Mouse (Mus musculus) MEL (cell line): ENCODE data around the gene Fam155a. TPM values are rescaled to one million over a fixed set of nuclear protein-coding genes. Genes with fewer than 3 reads are reported as not detected.

Experiments used
- DNase-seq: peaks from one replicate; pipeline ENCODE4 v3.0.0; 2011; ENCODE audit warnings: low read depth, low spot score
- H3K27ac ChIP-seq: 2 replicates; pipeline ENCODE4 v1.5.1; 2012; ENCODE audit warnings: low read depth, mild to moderate bottlenecking, control low read depth, low read length, moderate library complexity; ENCODE audit not compliant: control insufficient read depth
- H3K27me3 ChIP-seq, 2 experiments: fragments of 150-350 bp in 1 of 2; sonication (generic) in 1 of 2; 2 replicates each; pipeline ENCODE4 v1.6.1; 2012; ENCODE audit warnings: low read length in 2 of 2, mild to moderate bottlenecking in 2 of 2, improper control_type of control experiment in 1 of 2, moderate library complexity in 1 of 2; ENCODE audit not compliant: insufficient read depth in 2 of 2, control insufficient read depth in 1 of 2
- H3K36me3 ChIP-seq, 2 experiments: 2 replicates each; pipeline ENCODE4 v1.6.1; 2012 to 2014; ENCODE audit warnings: low read length in 2 of 2, improper control_type of control experiment in 1 of 2, inconsistent platforms in 1 of 2, mild to moderate bottlenecking in 1 of 2; ENCODE audit not compliant: insufficient read depth in 2 of 2, control insufficient read depth in 1 of 2
- H3K4me1 ChIP-seq, 2 experiments: fragments of 150-350 bp in 1 of 2; sonication (generic) in 1 of 2; 2 replicates each; pipeline ENCODE4 v1.6.1; 2012; ENCODE audit warnings: low read length in 2 of 2, improper control_type of control experiment in 1 of 2, mild to moderate bottlenecking in 1 of 2; ENCODE audit not compliant: insufficient read depth in 2 of 2, control insufficient read depth in 1 of 2
- H3K4me3 ChIP-seq, 2 experiments: fragments of 150-350 bp in 1 of 2; sonication (generic) in 1 of 2; 2 replicates each; pipeline ENCODE4 v1.5.1; 2012; ENCODE audit warnings: low read depth in 2 of 2, low read length in 2 of 2, mild to moderate bottlenecking in 2 of 2, moderate library complexity in 2 of 2, control low read depth in 1 of 2, improper control_type of control experiment in 1 of 2; ENCODE audit not compliant: control insufficient read depth in 1 of 2, insufficient read depth in 1 of 2
- H3K79me2 ChIP-seq: 2 replicates; pipeline ENCODE4 v1.6.1; 2012; ENCODE audit warnings: mild to moderate bottlenecking, low read length, moderate library complexity; ENCODE audit not compliant: control insufficient read depth, poor library complexity, insufficient read depth
- H3K9ac ChIP-seq: 2 replicates; pipeline ENCODE4 v1.6.1; 2012; ENCODE audit warnings: low read depth, mild to moderate bottlenecking, control low read depth, low read length, moderate library complexity; ENCODE audit not compliant: control insufficient read depth, poor library complexity, severe bottlenecking
- H3K9me3 ChIP-seq: fragments of 150-350 bp; sonication (generic); replicated peaks from 2 replicates; pipeline ENCODE4 v1.6.1; 2012; ENCODE audit warnings: mild to moderate bottlenecking, low read length, improper control_type of control experiment, moderate library complexity; ENCODE audit not compliant: insufficient read depth
- BHLHE40 ChIP-seq: IDR thresholded peaks from 2 replicates; pipeline ENCODE4 v1.6.1; 2012; ENCODE audit warnings: low read depth, mild to moderate bottlenecking, inconsistent platforms, low read length, improper control_type of control experiment, borderline replicate concordance
- CTCF ChIP-seq, 3 experiments: IDR thresholded peaks in 2 of 3; conservative IDR thresholded peaks in 1 of 3; 2 replicates each; pipeline ENCODE4 v1.5.1; 2011 to 2012; ENCODE audit warnings: low read length in 3 of 3, low read depth in 2 of 3, mild to moderate bottlenecking in 2 of 3, improper control_type of control experiment in 1 of 3, inconsistent platforms in 1 of 3, mixed read lengths in 1 of 3, moderate library complexity in 1 of 3; ENCODE audit not compliant: control insufficient read depth in 1 of 3, insufficient read depth in 1 of 3, poor library complexity in 1 of 3, severe bottlenecking in 1 of 3
- E2F4 ChIP-seq: IDR thresholded peaks from 2 replicates; pipeline ENCODE4 v1.6.1; 2011; ENCODE audit warnings: low read depth, low read length, improper control_type of control experiment, borderline replicate concordance
- ELF1 ChIP-seq: IDR thresholded peaks from 2 replicates; pipeline ENCODE4 v1.6.1; 2014; ENCODE audit warnings: low read depth, mild to moderate bottlenecking, inconsistent platforms, low read length, improper control_type of control experiment, moderate library complexity
- ETS1 ChIP-seq: IDR thresholded peaks from 2 replicates; pipeline ENCODE4 v1.6.1; 2012; ENCODE audit warnings: low read depth, mild to moderate bottlenecking, inconsistent platforms, low read length, improper control_type of control experiment, moderate library complexity
- GABPA ChIP-seq: IDR thresholded peaks from 2 replicates; pipeline ENCODE4 v1.6.1; 2012; ENCODE audit warnings: low read depth, mild to moderate bottlenecking, inconsistent platforms, low read length, improper control_type of control experiment, moderate library complexity
- GATA1 ChIP-seq: IDR thresholded peaks from 2 replicates; pipeline ENCODE4 v1.6.1; 2011; ENCODE audit warnings: low read depth, low read length, improper control_type of control experiment
- KAT2A ChIP-seq: conservative IDR thresholded peaks from 2 replicates; pipeline ENCODE4 v1.6.1; 2012; ENCODE audit warnings: low read depth, low read length, improper control_type of control experiment, inconsistent platforms
- MAFK ChIP-seq: IDR thresholded peaks from 2 replicates; pipeline ENCODE4 v1.6.1; 2011; ENCODE audit warnings: low read depth, mild to moderate bottlenecking, low read length, improper control_type of control experiment, borderline replicate concordance
- MAX ChIP-seq: IDR thresholded peaks from 2 replicates; pipeline ENCODE4 v1.6.1; 2011; ENCODE audit warnings: low read length, improper control_type of control experiment
- MEF2A ChIP-seq: IDR thresholded peaks from 2 replicates; pipeline ENCODE4 v1.6.1; 2014; ENCODE audit warnings: low read depth, mild to moderate bottlenecking, inconsistent platforms, low read length, improper control_type of control experiment; ENCODE audit not compliant: poor library complexity, insufficient replicate concordance, severe bottlenecking; ENCODE audit errors: extremely low read depth
- MXI1 ChIP-seq: IDR thresholded peaks from 2 replicates; pipeline ENCODE4 v1.6.1; 2011; ENCODE audit warnings: mild to moderate bottlenecking, low read depth, low read length, improper control_type of control experiment
- MYB ChIP-seq: IDR thresholded peaks from 2 replicates; pipeline ENCODE4 v1.6.1; 2011; ENCODE audit warnings: mild to moderate bottlenecking, low read depth, low read length, improper control_type of control experiment
- MYC ChIP-seq: IDR thresholded peaks from 2 replicates; pipeline ENCODE4 v1.6.1; 2011; ENCODE audit warnings: low read depth, mild to moderate bottlenecking, low read length, improper control_type of control experiment, moderate library complexity
- NRF1 ChIP-seq: IDR thresholded peaks from 2 replicates; pipeline ENCODE4 v1.6.1; 2014; ENCODE audit warnings: low read depth, mild to moderate bottlenecking, inconsistent platforms, low read length, improper control_type of control experiment, moderate library complexity; ENCODE audit not compliant: poor library complexity, insufficient read depth, severe bottlenecking
- POLR2AphosphoS2 ChIP-seq: IDR thresholded peaks from 2 replicates; pipeline ENCODE4 v1.6.1; 2011; ENCODE audit warnings: low read length, improper control_type of control experiment
- POLR2AphosphoS5 ChIP-seq: IDR thresholded peaks from 2 replicates; pipeline ENCODE4 v1.6.1; 2012; ENCODE audit warnings: low read depth, borderline replicate concordance, mild to moderate bottlenecking, inconsistent platforms, low read length, moderate library complexity, mixed read lengths
- RAD21 ChIP-seq: IDR thresholded peaks from 2 replicates; pipeline ENCODE4 v1.6.1; 2011; ENCODE audit warnings: mild to moderate bottlenecking, low read depth, low read length, improper control_type of control experiment
- RCOR1 ChIP-seq: IDR thresholded peaks from 2 replicates; pipeline ENCODE4 v1.6.1; 2012; ENCODE audit warnings: low read depth, mild to moderate bottlenecking, inconsistent platforms, low read length, improper control_type of control experiment
- SIN3A ChIP-seq: IDR thresholded peaks from 2 replicates; pipeline ENCODE4 v1.6.1; 2012; ENCODE audit warnings: low read length, improper control_type of control experiment, inconsistent platforms
- SMC3 ChIP-seq: IDR thresholded peaks from 2 replicates; pipeline ENCODE4 v1.6.1; 2011; ENCODE audit warnings: low read depth, low read length, improper control_type of control experiment
- TCF12 ChIP-seq: IDR thresholded peaks from 2 replicates; pipeline ENCODE4 v1.6.1; 2014; ENCODE audit warnings: low read depth, mild to moderate bottlenecking, inconsistent platforms, low read length, improper control_type of control experiment, moderate library complexity
- UBTF ChIP-seq: IDR thresholded peaks from 2 replicates; pipeline ENCODE4 v1.6.1; 2012; ENCODE audit warnings: low read depth, mild to moderate bottlenecking, inconsistent platforms, low read length, improper control_type of control experiment, moderate library complexity, borderline replicate concordance; ENCODE audit not compliant: insufficient read depth
- USF1 ChIP-seq: IDR thresholded peaks from 2 replicates; pipeline ENCODE4 v1.6.1; 2014; ENCODE audit warnings: low read depth, mild to moderate bottlenecking, inconsistent platforms, low read length, improper control_type of control experiment, moderate library complexity
- USF2 ChIP-seq, 2 experiments: IDR thresholded peaks; 2 replicates each; pipeline ENCODE4 v1.6.1; 2011 to 2012; ENCODE audit warnings: improper control_type of control experiment in 2 of 2, low read length in 2 of 2, borderline replicate concordance in 1 of 2, inconsistent platforms in 1 of 2, low read depth in 1 of 2, mild to moderate bottlenecking in 1 of 2; ENCODE audit not compliant: insufficient read depth in 1 of 2
- ZC3H11A ChIP-seq: IDR thresholded peaks from 2 replicates; pipeline ENCODE4 v1.6.1; 2012; ENCODE audit warnings: low read depth, mild to moderate bottlenecking, inconsistent platforms, low read length, improper control_type of control experiment
- ZMIZ1 ChIP-seq: IDR thresholded peaks from 2 replicates; pipeline ENCODE4 v1.6.1; 2012; ENCODE audit warnings: low read depth, mild to moderate bottlenecking, inconsistent platforms, low read length, improper control_type of control experiment, moderate library complexity
- ZNF384 ChIP-seq: IDR thresholded peaks from 2 replicates; pipeline ENCODE4 v1.6.1; 2012; ENCODE audit warnings: low read depth, mild to moderate bottlenecking, inconsistent platforms, low read length, improper control_type of control experiment
- polyA plus RNA-seq, 2 experiments: library from polyadenylated mRNA; stranded (reverse) in 1 of 2; unstranded in 1 of 2; fragments of >175 nt in 1 of 2; fragments of >200 nt in 1 of 2; gene quantifications; 2 replicates each; pipeline versions ENCODE4 v1.2.1 to v1.2.4; 2012; ENCODE audit warnings: low replicate concordance in 2 of 2, low read depth in 1 of 2; ENCODE audit not compliant: insufficient read length in 2 of 2, insufficient read depth in 1 of 2, missing spikeins in 1 of 2
- total RNA-seq: library from RNA; depleted of rRNA; stranded (reverse); fragments of 300-350 nt; gene quantifications from 2 replicates; pipeline ENCODE4 v1.2.3, GENCODE M21; 2012

The Fam155a gene
- total and polyA plus RNA-seq, 3 experiments: not detected

DNA sequence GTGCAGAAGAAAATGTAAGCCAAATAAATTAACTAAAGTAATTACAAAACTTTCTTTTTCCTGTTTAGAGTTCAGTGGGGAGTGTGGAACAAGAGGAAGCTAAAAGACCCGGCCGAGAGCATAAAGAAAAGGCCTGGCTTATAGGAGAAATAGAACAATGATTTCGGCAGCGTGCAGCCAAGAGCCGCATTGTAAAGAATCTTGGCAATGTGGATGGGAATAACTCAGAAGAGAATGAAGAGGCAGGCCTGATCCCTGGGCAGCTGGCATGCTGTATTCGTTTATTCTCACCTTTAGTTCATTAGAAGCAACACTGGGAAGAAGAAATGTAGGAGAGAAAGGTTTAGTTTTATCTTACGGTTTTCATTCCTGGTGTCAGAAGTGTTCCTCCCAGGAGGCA lies 594.0 kb downstream of the Fam155a start:
- no peak overlapping the region for H3K4me3 ChIP-seq
- H3K4me1 ChIP-seq: no peaks in the 10 kb centered on the region
- DNase-seq: no peak
- H3K79me2 ChIP-seq: no peaks in the 10 kb centered on the region
- TF ChIP-seq BHLHE40: no peak
- TF ChIP-seq TCF12: no peak
- TF ChIP-seq GABPA: no peak
- no peak for TF ChIP-seq MXI1
- no peak for TF ChIP-seq MYC
- no peak for TF ChIP-seq MAX
- TF ChIP-seq NRF1: no peak
- no peak for TF ChIP-seq ZC3H11A
- TF ChIP-seq E2F4: no peak
- TF ChIP-seq POLR2AphosphoS2: no peak
- TF ChIP-seq, all 39 proteins: peak for 0
- Histone ChIP-seq H3K27ac (no peak overlapping the region), H3K9ac (no peak overlapping the region), H3K36me3 (no peaks in the 10 kb centered on the region), H3K9me3 (no peaks in the 10 kb centered on the region), H3K27me3 (no peaks in the 10 kb centered on the region)

DNA sequence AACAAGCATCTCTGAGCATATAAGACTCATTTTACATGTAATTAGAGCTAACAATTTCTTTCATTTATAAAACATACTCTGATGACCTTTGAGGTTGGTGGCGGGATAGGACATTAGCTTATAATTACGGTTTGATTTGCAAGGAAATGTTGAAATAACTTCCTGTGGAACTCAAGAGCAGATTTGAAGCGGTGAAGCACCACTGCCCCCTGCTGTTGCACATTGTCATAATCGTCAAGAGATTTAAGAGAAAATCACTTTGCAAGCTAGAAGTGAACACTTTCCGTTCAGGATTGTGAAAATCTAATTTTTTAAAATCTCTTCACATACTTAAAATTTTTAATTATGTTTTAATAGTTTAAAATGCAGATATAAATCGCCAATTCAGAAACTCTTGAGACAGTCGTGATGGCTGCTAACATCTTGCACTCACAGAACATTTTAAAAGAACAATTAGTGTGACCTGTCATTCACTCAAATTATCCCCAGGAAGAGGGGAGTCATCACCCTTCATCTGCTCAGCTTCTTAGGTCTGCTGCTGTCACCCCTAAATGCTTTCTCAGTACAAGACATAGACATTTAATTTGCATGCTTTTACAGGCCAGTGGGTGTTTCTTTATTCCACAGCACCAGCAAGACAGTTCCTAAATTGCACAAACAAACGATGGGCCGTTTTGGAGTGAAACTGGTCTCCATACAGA lies 595.9 kb downstream of the Fam155a start:
- Histone ChIP-seq H3K27me3 (no peaks in the 10 kb centered on the region), H3K27ac (no peak overlapping the region), H3K4me3 (no peak overlapping the region), H3K79me2 (no peaks in the 10 kb centered on the region), H3K36me3 (no peaks in the 10 kb centered on the region), H3K4me1 (no peaks in the 10 kb centered on the region), H3K9me3 (no peaks in the 10 kb centered on the region), H3K9ac (no peak overlapping the region)
- DNase-seq: peak; percentile 13
- TF ChIP-seq GATA1 (no peak), GABPA (no peak), POLR2AphosphoS2 (no peak), BHLHE40 (no peak), MEF2A (no peak), KAT2A (no peak), MXI1 (no peak), CTCF (IDR thresholded peaks at IDR 0.05 in 2 of 3, conservative IDR thresholded peaks at IDR 0.05 in 1 of 3; ENCODE audit: control insufficient read depth in 1 of 3, insufficient read depth in 1 of 3, low read depth in 2 of 3, low read length in 3 of 3, poor library complexity in 1 of 3, severe bottlenecking in 1 of 3) (peak; percentile 17 to 25 (median 19); a peak in 2 of 6 replicates), ZNF384 (no peak), RAD21 (peak; percentile 34), MAFK (no peak), ELF1 (no peak), POLR2AphosphoS5 (no peak), SMC3 (peak; percentile 28), UBTF (no peak), MYB (no peak), SIN3A (no peak), RCOR1 (no peak), ETS1 (no peak), USF1 (no peak), ZMIZ1 (no peak), USF2 (IDR thresholded peaks at IDR 0.05; ENCODE audit: borderline replicate concordance in 1 of 2, insufficient read depth in 1 of 2, low read depth in 1 of 2, low read length in 2 of 2) (no peak)
